Mouse (Mus musculus): ENCODE data around the gene 1700012A03Rik. TPM values are rescaled to one million over a fixed set of nuclear protein-coding genes. Genes with fewer than 3 reads are reported as not detected.

The 1700012A03Rik gene
- polyA plus RNA-seq (2015; fragmentation: Nextera tagmentation; extraction: Ambion mirVana), result not detected in 2 replicates

DNA sequence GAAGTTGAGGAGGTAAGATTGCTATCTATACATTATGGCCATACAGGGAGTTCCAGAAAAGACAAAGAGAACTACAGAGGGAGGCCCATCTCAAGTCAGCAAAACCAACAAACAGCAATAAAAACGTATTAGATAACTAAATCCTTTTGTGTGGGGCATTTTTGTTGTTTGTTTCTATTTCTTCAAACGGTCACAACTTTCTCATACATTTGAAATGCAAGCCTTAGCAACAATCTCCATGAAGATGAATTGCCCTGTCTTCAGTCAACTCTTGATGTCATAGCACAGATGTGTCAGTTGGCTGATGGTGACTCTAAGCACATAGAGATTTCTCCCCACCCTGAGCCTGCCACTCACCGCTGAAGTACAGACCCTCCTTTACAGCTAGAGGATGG is at the start of gene 1700012A03Rik:
Gene 1700012A03Rik, plus strand, starts transcription at position 296 of the 395 bp plus-strand sequence.

